Mouse (Mus musculus) neural tube, embryonic 11.5 days (tissue): ENCODE measurements around the gene Gm10340. TPM values are rescaled to one million over a fixed set of nuclear protein-coding genes. Genes with fewer than 3 reads are reported as not detected.
"Not testable (repeated sequence)": the region's sequence is repeated elsewhere in the genome, so short reads cannot be mapped to it uniquely, and the experiment has no call there.

Experiments used
- ATAC-seq: fragments of 200-750 bp; cut with Nextera tagmentation; 2 replicates; pipeline ENCODE4 v1.8.0; 2017; ENCODE audit warnings: moderate number of reproducible peaks, mild to moderate bottlenecking, moderate TSS enrichment, moderate library complexity; ENCODE audit not compliant: insufficient read depth, low FRiP score, low TSS enrichment
- DNase-seq: peaks from one replicate; pipeline ENCODE4 v3.0.0-alpha.2; 2015; ENCODE audit warnings: low spot score
- H3K27ac ChIP-seq: fragments of 300-500 bp; sonication (generic); 2 replicates; pipeline ENCODE4 v1.5.1; 2014; ENCODE audit warnings: low read depth, mild to moderate bottlenecking, low read length
- H3K27me3 ChIP-seq: fragments of 300-500 bp; sonication (generic); 2 replicates; pipeline ENCODE4 v1.6.1; 2014; ENCODE audit warnings: mild to moderate bottlenecking, low read length, mixed read lengths; ENCODE audit not compliant: control insufficient read depth, insufficient read depth
- H3K36me3 ChIP-seq: fragments of 300-500 bp; sonication (generic); 2 replicates; pipeline ENCODE4 v1.6.1; 2014; ENCODE audit warnings: mild to moderate bottlenecking, low read length, moderate library complexity, mixed read lengths; ENCODE audit not compliant: control insufficient read depth, insufficient read depth
- H3K4me1 ChIP-seq: fragments of 300-500 bp; sonication (generic); 2 replicates; pipeline ENCODE4 v1.6.1; 2014; ENCODE audit warnings: low read length, mixed read lengths; ENCODE audit not compliant: control insufficient read depth, insufficient read depth
- H3K4me2 ChIP-seq: fragments of 300-500 bp; sonication (generic); 2 replicates; pipeline ENCODE4 v1.6.1; 2014; ENCODE audit warnings: low read depth, mild to moderate bottlenecking, moderate library complexity
- H3K4me3 ChIP-seq: fragments of 300-500 bp; sonication (generic); 2 replicates; pipeline ENCODE4 v1.5.1; 2014; ENCODE audit warnings: low read depth, low read length
- H3K9ac ChIP-seq: fragments of 300-500 bp; sonication (generic); 2 replicates; pipeline ENCODE4 v1.6.1; 2014; ENCODE audit warnings: mild to moderate bottlenecking, low read length
- H3K9me3 ChIP-seq: fragments of 300-500 bp; sonication (generic); 2 replicates; pipeline ENCODE4 v1.6.1; 2016; ENCODE audit warnings: low read length; ENCODE audit not compliant: control insufficient read depth
- WGBS: fragments of 180-500 bp; shearing (Covaris S2); extraction: QIAGEN DNeasy Blood & Tissue Kit; methylation state at CpG from one replicate; pipeline ENCODE4 v1.1.7; 2014; 5-methylcytosine and 5-hydroxymethylcytosine counted together
- polyA plus RNA-seq: library from polyadenylated mRNA; unstranded; fragments of >200 nt; fragmentation: Nextera tagmentation; extraction: Ambion mirVana; gene quantifications from 2 replicates; pipeline ENCODE4 v1.2.1, GENCODE M21; 2014

Gene Gm10340
- not detected in 2 replicates for polyA plus RNA-seq

GRCm38 (mm10) chr14:3133697-3134096 is at the start of gene Gm10340:
Gene Gm10340, plus strand, starts transcription at chr14:3133997.
- not testable (repeated sequence) for H3K4me3 ChIP-seq, H3K36me3 ChIP-seq, H3K27ac ChIP-seq, ATAC-seq, H3K27me3 ChIP-seq, DNase-seq, H3K9ac ChIP-seq, H3K4me1 ChIP-seq, H3K4me2 ChIP-seq, H3K9me3 ChIP-seq
- WGBS = 86% methylated on average over 2 of the region's 3 CpGs

- H3K9ac ChIP-seq, H3K4me2 ChIP-seq, DNase-seq, ATAC-seq, H3K27me3 ChIP-seq, H3K36me3 ChIP-seq, H3K9me3 ChIP-seq, H3K27ac ChIP-seq, H3K4me1 ChIP-seq, H3K4me3 ChIP-seq: not testable (repeated sequence)
- 90% methylated on average over 14 of the region's 25 CpGs for WGBS
Measured at GRCm38 (mm10) chr14:3116051-3116450, 17.7 kb upstream of the Gm10340 start.

- ATAC-seq, DNase-seq, H3K9ac ChIP-seq, H3K4me2 ChIP-seq, H3K4me1 ChIP-seq, H3K4me3 ChIP-seq, H3K36me3 ChIP-seq, H3K9me3 ChIP-seq, H3K27me3 ChIP-seq, H3K27ac ChIP-seq: not testable (repeated sequence)
- no CpG with 5 or more reads among the region's 2 CpGs for WGBS
Measured at GRCm38 (mm10) chr14:3187955-3188354, 54.2 kb downstream of the Gm10340 start, which contains the start of gene Gm5795. Gene Gm5795, plus strand, starts transcription at chr14:3188255.

Other genes with a start within 250 kb of the Gm10340 start
- not detected in 2 replicates for gene Gm2888, start 104.0 kb upstream of the Gm10340 start, polyA plus RNA-seq
- 5.5 and 6.2 TPM in 2 replicates for gene Gm2897, start 84.7 kb upstream of the Gm10340 start, polyA plus RNA-seq
- not detected in 2 replicates for gene Gm5795, start 54.3 kb downstream of the Gm10340 start, polyA plus RNA-seq
- gene D830030K20Rik, start 74.5 kb downstream of the Gm10340 start, polyA plus RNA-seq = 7.1 and 9.3 TPM in 2 replicates
- gene Gm2956, start 198.6 kb downstream of the Gm10340 start, polyA plus RNA-seq = not detected in 2 replicates